Mouse (Mus musculus) ES-Bruce4 (cell line): Measurements from ENCODE around the gene Hook2.
A peak's percentile ranks its signal among the peaks of the same experiment; 100 is the strongest.

ENCODE experiments used
- CTCF ChIP-seq: IDR thresholded peaks from one replicate; pipeline ENCODE4 v1.8.1; 2011; ENCODE audit warnings: low read depth, low read length
- EP300 ChIP-seq: IDR thresholded peaks from 2 replicates; pipeline ENCODE4 v1.6.1; 2011; ENCODE audit warnings: low read depth, low read length; ENCODE audit not compliant: insufficient read depth
- POLR2A ChIP-seq: IDR thresholded peaks from one replicate; pipeline ENCODE4 v1.8.1; 2011; ENCODE audit warnings: low read length; ENCODE audit not compliant: insufficient read depth

DNA sequence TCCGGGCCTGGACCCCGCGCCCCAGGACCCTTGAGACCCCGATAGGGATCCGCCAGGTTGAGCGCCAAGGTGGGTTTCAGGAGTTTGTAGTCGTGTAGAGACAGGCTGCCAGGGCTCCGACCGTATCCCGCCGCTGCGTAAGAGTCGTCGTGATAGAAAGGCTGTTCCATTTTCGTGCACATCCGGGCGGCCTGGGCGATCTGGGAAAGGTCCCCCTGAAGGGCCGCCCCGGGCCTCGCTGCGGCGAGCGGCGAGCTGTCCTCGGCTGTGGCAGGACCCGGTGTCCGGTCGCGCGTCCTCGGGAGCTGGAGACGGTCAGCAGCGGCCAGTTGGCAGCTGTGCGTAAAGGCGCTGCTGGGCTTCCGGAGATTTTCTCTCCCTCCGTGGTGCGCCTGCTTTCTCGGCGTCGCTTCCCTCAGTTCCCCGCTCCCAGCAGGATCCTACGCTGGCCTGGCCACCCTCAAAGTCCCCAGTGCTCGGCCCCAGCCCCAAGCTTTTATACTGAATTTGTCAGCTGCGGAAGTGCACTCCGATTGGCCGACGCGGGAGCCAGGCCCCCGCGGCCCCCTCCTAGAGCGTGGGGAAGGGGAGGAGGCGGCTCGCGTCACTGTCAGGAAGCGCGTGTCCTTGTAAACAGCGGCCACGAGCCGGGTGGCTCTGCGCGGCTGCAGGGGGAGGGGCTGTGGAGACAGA is 12.0 kb upstream of the Hook2 start, which contains the start of gene Junb:
- TF ChIP-seq CTCF (no peak), POLR2A (peak; percentile 94), EP300 (0 out of 2 replicates have a peak, but pooled peaks have one; percentile 43)
